Mouse (Mus musculus): ENCODE measurements at regions not wholly inside any gene's neighbourhood (a gene's known extent, or its start where the extent isn't known, plus 50 kb on each side); places are given as distances from the start of the nearest gene placed in this dataset.
A peak's percentile ranks its signal among the peaks of the same experiment; 100 is the strongest.

GRCm38 (mm10) chr2:138827813-138828570 is 571.6 kb downstream of the Btbd3 start:
- no peak overlapping the region for H3K4me3 ChIP-seq
- H3K9ac ChIP-seq: no peak overlapping the region
- H3K4me1 ChIP-seq: no peaks in the 10 kb centered on the region
- WGBS: 51% methylated on average over 2 of the region's 2 CpGs
- no peak overlapping the region for H3K4me2 ChIP-seq
- no peaks in the 10 kb centered on the region for H3K27me3 ChIP-seq
- no peak for ATAC-seq (ENCODE audit: insufficient number of reproducible peaks, insufficient read depth, low FRiP score, low TSS enrichment, low read depth)
- no peaks in the 10 kb centered on the region for H3K36me3 ChIP-seq
- H3K9me3 ChIP-seq: no peaks in the 10 kb centered on the region
- H3K27ac ChIP-seq: no peak overlapping the region

GRCm38 (mm10) chr2:138838846-138839245 is 582.5 kb downstream of the Btbd3 start:
- no peaks in the 10 kb centered on the region for H3K36me3 ChIP-seq
- no peaks in the 10 kb centered on the region for H3K4me1 ChIP-seq
- H3K27me3 ChIP-seq: no peaks in the 10 kb centered on the region
- no peak overlapping the region for H3K4me3 ChIP-seq
- H3K27ac ChIP-seq: no peak overlapping the region
- no peak overlapping the region for H3K9ac ChIP-seq
- 46% methylated on average over 3 of the region's 3 CpGs for WGBS
- H3K4me2 ChIP-seq: no peak overlapping the region
- ATAC-seq (ENCODE audit: insufficient number of reproducible peaks, insufficient read depth, low FRiP score, low TSS enrichment, low read depth): no peak
- no peaks in the 10 kb centered on the region for H3K9me3 ChIP-seq

GRCm38 (mm10) chr2:138859121-138859520 is 602.8 kb downstream of the Btbd3 start:
- Histone ChIP-seq H3K9ac (no peak overlapping the region), H3K4me3 (no peak overlapping the region), H3K27ac (no peak overlapping the region), H3K9me3 (no peaks in the 10 kb centered on the region), H3K36me3 (no peaks in the 10 kb centered on the region), H3K4me2 (no peak overlapping the region), H3K4me1 (no peaks in the 10 kb centered on the region), H3K27me3 (no peaks in the 10 kb centered on the region)
- no peak for ATAC-seq (ENCODE audit: insufficient number of reproducible peaks, insufficient read depth, low FRiP score, low TSS enrichment, low read depth)

- ATAC-seq (ENCODE audit: insufficient number of reproducible peaks, insufficient read depth, low FRiP score, low TSS enrichment, low read depth): no peak
Observed at GRCm38 (mm10) chr2:138896563-138896962, 597.1 kb upstream of the Sptlc3 start.

GRCm38 (mm10) chr2:138897101-138897500 is 596.6 kb upstream of the Sptlc3 start:
- ATAC-seq (ENCODE audit: insufficient number of reproducible peaks, insufficient read depth, low FRiP score, low TSS enrichment, low read depth): no peak
- H3K27me3 ChIP-seq: no peaks in the 10 kb centered on the region
- WGBS: 20% methylated on average over 3 of the region's 3 CpGs

More at GRCm38 (mm10) chr2:138896563-138896962, 597.1 kb upstream of the Sptlc3 start:
- H3K9me3 ChIP-seq: no peaks in the 10 kb centered on the region
- no peaks in the 10 kb centered on the region for H3K4me1 ChIP-seq
- WGBS: 70% methylated on average over 3 of the region's 3 CpGs
- H3K4me2 ChIP-seq: no peak overlapping the region
- H3K27ac ChIP-seq: no peak overlapping the region
- no peaks in the 10 kb centered on the region for H3K27me3 ChIP-seq
- H3K36me3 ChIP-seq: no peaks in the 10 kb centered on the region
- no peak overlapping the region for H3K9ac ChIP-seq
- no peak overlapping the region for H3K4me3 ChIP-seq

GRCm38 (mm10) chr2:138937165-138937564 is 556.5 kb upstream of the Sptlc3 start:
- no peak overlapping the region for H3K4me3 ChIP-seq
- H3K9ac ChIP-seq: no peak overlapping the region
- H3K27me3 ChIP-seq: no peaks in the 10 kb centered on the region
- no peaks in the 10 kb centered on the region for H3K9me3 ChIP-seq
- WGBS: 76% methylated on average over 2 of the region's 2 CpGs
- no peaks in the 10 kb centered on the region for H3K4me1 ChIP-seq
- no peak overlapping the region for H3K4me2 ChIP-seq
- no peaks in the 10 kb centered on the region for H3K36me3 ChIP-seq
- H3K27ac ChIP-seq: no peak overlapping the region
- ATAC-seq (ENCODE audit: insufficient number of reproducible peaks, insufficient read depth, low FRiP score, low TSS enrichment, low read depth): no peak

More at GRCm38 (mm10) chr2:138897101-138897500, 596.6 kb upstream of the Sptlc3 start:
- Histone ChIP-seq H3K27ac (no peak overlapping the region), H3K4me1 (no peaks in the 10 kb centered on the region), H3K4me2 (no peak overlapping the region), H3K4me3 (no peak overlapping the region), H3K9me3 (no peaks in the 10 kb centered on the region), H3K9ac (no peak overlapping the region), H3K36me3 (no peaks in the 10 kb centered on the region)

- no peaks in the 10 kb centered on the region for H3K9me3 ChIP-seq
- no peak overlapping the region for H3K4me3 ChIP-seq
- H3K4me2 ChIP-seq: no peak overlapping the region
- H3K9ac ChIP-seq: no peak overlapping the region
- 90% methylated on average over 2 of the region's 2 CpGs for WGBS
- no peaks in the 10 kb centered on the region for H3K36me3 ChIP-seq
- H3K27me3 ChIP-seq: no peaks in the 10 kb centered on the region
- H3K4me1 ChIP-seq: no peaks in the 10 kb centered on the region
- no peak overlapping the region for H3K27ac ChIP-seq
- no peak for ATAC-seq (ENCODE audit: insufficient number of reproducible peaks, insufficient read depth, low FRiP score, low TSS enrichment, low read depth)
Observed at GRCm38 (mm10) chr2:138939367-138939766, 554.3 kb upstream of the Sptlc3 start.

- H3K36me3 ChIP-seq: no peaks in the 10 kb centered on the region
- 30% methylated on average over 3 of the region's 3 CpGs for WGBS
- H3K27ac ChIP-seq: no peak overlapping the region
- H3K4me3 ChIP-seq: no peak overlapping the region
- no peaks in the 10 kb centered on the region for H3K4me1 ChIP-seq
- no peak overlapping the region for H3K9ac ChIP-seq
- no peaks in the 10 kb centered on the region for H3K27me3 ChIP-seq
- no peaks in the 10 kb centered on the region for H3K9me3 ChIP-seq
- no peak for ATAC-seq (ENCODE audit: insufficient number of reproducible peaks, insufficient read depth, low FRiP score, low TSS enrichment, low read depth)
- H3K4me2 ChIP-seq: no peak overlapping the region
Observed at GRCm38 (mm10) chr2:138966110-138966790, 527.5 kb upstream of the Sptlc3 start.

GRCm38 (mm10) chr2:138974548-138974947 is 519.2 kb upstream of the Sptlc3 start:
- Histone ChIP-seq H3K4me1 (no peaks in the 10 kb centered on the region), H3K27me3 (no peaks in the 10 kb centered on the region), H3K9ac (no peak overlapping the region), H3K36me3 (no peaks in the 10 kb centered on the region), H3K9me3 (no peaks in the 10 kb centered on the region), H3K4me2 (no peak overlapping the region), H3K27ac (no peak overlapping the region), H3K4me3 (no peak overlapping the region)
- no peak for ATAC-seq (ENCODE audit: insufficient number of reproducible peaks, insufficient read depth, low FRiP score, low TSS enrichment, low read depth)
- WGBS: 34% methylated on average over 2 of the region's 2 CpGs

- no peak overlapping the region for H3K4me2 ChIP-seq
- H3K9ac ChIP-seq: no peak overlapping the region
- H3K4me1 ChIP-seq: no peaks in the 10 kb centered on the region
- H3K4me3 ChIP-seq: no peak overlapping the region
- H3K36me3 ChIP-seq: no peaks in the 10 kb centered on the region
- 43% methylated on average over 1 of the region's 1 CpGs for whole genome bisulfite sequencing
- H3K9me3 ChIP-seq: no peaks in the 10 kb centered on the region
- no peak overlapping the region for H3K27ac ChIP-seq
- no peak for ATAC-seq (ENCODE audit: insufficient number of reproducible peaks, insufficient read depth, low FRiP score, low TSS enrichment, low read depth)
- no peaks in the 10 kb centered on the region for H3K27me3 ChIP-seq
Observed at GRCm38 (mm10) chr2:138990031-138990430, 503.7 kb upstream of the Sptlc3 start.

GRCm38 (mm10) chr2:139032105-139032812 is 461.5 kb upstream of the Sptlc3 start:
- peaks cover 7% of the 10 kb centered on the region; the same call in 1 of the 2 replicates for H3K4me1 ChIP-seq
- H3K9me3 ChIP-seq: no peaks in the 10 kb centered on the region
- 30% methylated on average over 5 of the region's 5 CpGs for WGBS
- ATAC-seq (ENCODE audit: insufficient number of reproducible peaks, insufficient read depth, low FRiP score, low TSS enrichment, low read depth): peak; percentile 52; the same call in 1 of the 2 replicates
- H3K4me3 ChIP-seq: no peak overlapping the region
- H3K9ac ChIP-seq: no peak overlapping the region
- H3K36me3 ChIP-seq: no peaks in the 10 kb centered on the region
- no peaks in the 10 kb centered on the region for H3K27me3 ChIP-seq
- H3K4me2 ChIP-seq: no peak overlapping the region
- peak overlapping the region; percentile 28; the same call in 1 of the 2 replicates for H3K27ac ChIP-seq

All from embryonic facial prominence, embryonic 13.5 days (tissue).